Mouse (Mus musculus): Measurements from ENCODE around the gene Neu1. TPM values are rescaled to one million over a fixed set of nuclear protein-coding genes. Genes with fewer than 3 reads are reported as not detected.
"Not testable (repeated sequence)": the region's sequence is repeated elsewhere in the genome, so short reads cannot be mapped to it uniquely, and the experiment has no call there.

Neu1 gene
- polyA plus RNA-seq, 1 experiment from 2014 or later: 17.1 TPM

- H3K9me3 ChIP-seq (replicated peaks); ATAC-seq (ENCODE audit: insufficient read depth); H3K27me3 ChIP-seq; H3K4me3 ChIP-seq (replicated peaks); H3K4me2 ChIP-seq: not testable (repeated sequence)
- peak overlapping the region; percentile 0; the same call in 1 of the 2 replicates for H3K9ac ChIP-seq
- peaks cover 36% of the 10 kb centered on the region for H3K4me1 ChIP-seq (replicated peaks)
- peaks cover 17% of the 10 kb centered on the region for H3K36me3 ChIP-seq (replicated peaks)
- H3K27ac ChIP-seq (replicated peaks): peak overlapping the region; percentile 81; the same call in 1 of the 2 replicates
- WGBS (ENCODE audit: insufficient replicate concordance): 34% methylated on average over 9 of the region's 9 CpGs
Observed at GRCm38 (mm10) chr17:34948721-34949552, 17.9 kb downstream of the Neu1 start.

- H3K27ac ChIP-seq (replicated peaks): peak overlapping the region; percentile 81; the same call in 1 of the 2 replicates
- 15% methylated on average over 4 of the region's 4 CpGs for WGBS (ENCODE audit: insufficient replicate concordance)
- H3K4me2 ChIP-seq: peak overlapping the region; percentile 5; the same call in 1 of the 2 replicates
- H3K36me3 ChIP-seq (replicated peaks): peaks cover 17% of the 10 kb centered on the region
- ATAC-seq (ENCODE audit: insufficient read depth): peak; percentile 7; the same call in 1 of the 2 replicates
- no peaks in the 10 kb centered on the region for H3K27me3 ChIP-seq
- H3K9me3 ChIP-seq (replicated peaks): no peaks in the 10 kb centered on the region
- H3K4me1 ChIP-seq (replicated peaks): peaks cover 36% of the 10 kb centered on the region
- H3K9ac ChIP-seq: no peak overlapping the region
- H3K4me3 ChIP-seq (replicated peaks): no peak overlapping the region
Observed at GRCm38 (mm10) chr17:34949553-34949969, 18.5 kb downstream of the Neu1 start.

DNA sequence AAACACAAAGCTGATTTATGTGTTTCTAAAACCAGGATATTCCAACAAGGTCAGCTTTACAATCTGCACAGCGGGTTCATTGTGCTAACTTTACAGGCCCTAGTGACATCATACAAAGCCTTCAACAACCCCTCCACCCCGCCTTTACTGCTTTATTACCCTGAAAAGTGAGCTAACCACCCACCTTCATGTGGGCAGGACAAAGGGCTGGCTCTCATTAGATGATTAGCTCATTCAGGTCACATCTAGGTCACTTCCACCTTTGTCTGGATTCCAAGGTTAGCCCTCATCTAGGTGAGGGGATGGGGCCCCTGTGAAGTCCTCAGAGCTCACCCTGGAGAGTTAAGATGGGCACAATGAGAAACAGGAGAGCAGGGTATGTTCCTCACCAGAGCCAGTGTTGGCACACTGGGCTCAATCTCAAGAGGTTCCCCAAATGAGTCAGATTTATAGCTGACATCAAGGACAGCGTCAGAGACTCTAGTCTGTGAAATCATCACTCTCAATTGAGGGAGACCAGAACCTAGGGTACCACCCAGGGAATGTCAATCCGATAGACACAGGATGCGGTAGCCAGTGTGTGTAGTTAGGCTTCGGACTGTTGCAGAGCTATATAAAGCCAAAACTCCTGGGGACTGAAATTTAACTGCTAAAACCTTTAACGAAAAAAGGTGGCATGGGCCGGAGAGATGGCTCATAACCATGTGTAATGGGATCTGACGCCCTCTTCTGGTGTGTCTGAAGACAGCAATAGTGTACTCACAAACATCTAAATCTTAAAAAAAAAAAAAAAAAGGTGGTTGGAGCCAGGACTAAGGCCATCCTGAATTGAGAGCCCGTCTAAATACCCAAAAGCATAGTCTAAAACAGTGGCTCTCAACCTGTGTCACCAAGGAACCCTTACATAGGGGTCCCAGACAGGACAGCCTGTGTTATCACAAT is 19.7 kb downstream of the Neu1 start:
- Histone ChIP-seq H3K9ac (peak overlapping the region; percentile 78), H3K4me2 (peak overlapping the region; percentile 86), H3K27me3 (peaks cover 9% of the 10 kb centered on the region), H3K27ac (replicated peaks) (peak overlapping the region; percentile 81), H3K4me3 (replicated peaks) (peak overlapping the region; percentile 73), H3K4me1 (replicated peaks) (peaks cover 36% of the 10 kb centered on the region), H3K36me3 (replicated peaks) (peaks cover 17% of the 10 kb centered on the region), H3K9me3 (replicated peaks) (no peaks in the 10 kb centered on the region)
- WGBS (ENCODE audit: insufficient replicate concordance): 13% methylated on average over 10 of the region's 10 CpGs
- ATAC-seq (ENCODE audit: insufficient read depth): no peak

DNA sequence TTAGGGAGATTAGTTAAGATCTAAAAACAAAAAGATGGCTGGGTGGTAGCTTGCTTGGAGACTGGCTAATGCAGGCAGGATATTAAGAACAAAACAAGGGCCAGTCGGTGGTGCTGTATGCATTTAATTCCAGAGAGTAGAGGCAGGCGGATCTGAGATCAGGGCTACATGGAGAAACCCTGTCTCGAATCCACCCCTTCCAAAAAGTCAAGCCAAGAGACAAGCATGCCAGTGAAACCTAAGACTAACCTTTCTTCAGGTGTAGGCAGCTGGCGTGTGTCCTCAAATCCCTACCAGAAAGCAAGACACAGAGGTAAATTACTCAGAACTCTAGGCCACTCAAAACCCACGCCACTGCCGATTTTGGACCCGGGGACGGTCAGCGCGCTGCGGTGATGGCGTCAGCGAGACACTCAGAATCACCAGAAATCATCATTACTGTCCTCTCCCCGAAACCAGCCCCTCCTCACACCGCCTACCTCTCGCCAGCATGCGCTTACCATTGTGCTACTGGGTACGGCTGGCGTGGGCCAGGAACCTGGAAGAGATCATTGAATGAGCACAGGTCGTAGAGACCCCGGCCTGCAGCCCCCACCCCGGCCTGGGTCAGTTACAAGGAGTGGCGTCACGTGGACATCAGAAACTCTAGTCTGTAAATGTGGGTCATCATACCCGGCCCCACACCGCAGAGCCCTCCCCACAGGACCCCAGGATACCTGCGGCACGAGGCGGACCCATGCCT is 20.8 kb downstream of the Neu1 start:
- peaks cover 17% of the 10 kb centered on the region for H3K36me3 ChIP-seq (replicated peaks)
- peak overlapping the region; percentile 86 for H3K4me2 ChIP-seq
- under 1% methylated on average over 29 of the region's 29 CpGs for WGBS (ENCODE audit: insufficient replicate concordance)
- peak overlapping the region; percentile 78 for H3K9ac ChIP-seq
- peaks cover 17% of the 10 kb centered on the region for H3K27me3 ChIP-seq
- no peaks in the 10 kb centered on the region for H3K9me3 ChIP-seq (replicated peaks)
- peak overlapping the region; percentile 81 for H3K27ac ChIP-seq (replicated peaks)
- H3K4me1 ChIP-seq (replicated peaks): peaks cover 36% of the 10 kb centered on the region
- peak; percentile 16 for ATAC-seq (ENCODE audit: insufficient read depth)
- H3K4me3 ChIP-seq (replicated peaks): peak overlapping the region; percentile 73

GRCm38 (mm10) chr17:34952378-34953040 is 21.5 kb downstream of the Neu1 start:
- Histone ChIP-seq H3K27ac (replicated peaks) (peak overlapping the region; percentile 81), H3K4me1 (replicated peaks) (peaks cover 36% of the 10 kb centered on the region), H3K4me2 (peak overlapping the region; percentile 86), H3K9ac (peak overlapping the region; percentile 78), H3K9me3 (replicated peaks) (no peaks in the 10 kb centered on the region), H3K27me3 (peaks cover 24% of the 10 kb centered on the region), H3K4me3 (replicated peaks) (peak overlapping the region; percentile 73), H3K36me3 (replicated peaks) (peaks cover 17% of the 10 kb centered on the region)
- under 1% methylated on average over 23 of the region's 23 CpGs for WGBS (ENCODE audit: insufficient replicate concordance)
- ATAC-seq (ENCODE audit: insufficient read depth): peak; percentile 73

DNA sequence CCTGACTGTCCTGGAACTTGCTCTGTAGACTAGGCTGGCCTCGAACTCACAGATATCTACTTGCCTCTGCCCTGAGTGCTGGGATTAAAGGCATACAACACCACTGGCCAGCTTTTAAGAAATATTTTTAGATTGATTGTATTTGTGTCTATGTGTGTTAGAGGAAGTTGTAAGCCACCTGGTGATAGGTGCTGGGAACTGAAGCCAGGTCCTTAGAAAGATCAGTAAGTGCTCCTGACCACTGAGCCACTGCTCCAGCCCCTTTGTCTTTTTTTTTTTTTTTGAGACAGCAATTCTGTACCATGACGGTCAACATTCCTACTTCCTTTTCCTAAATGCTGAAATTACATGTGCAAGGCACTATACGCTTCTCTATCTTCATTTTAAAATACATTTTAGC is 22.2 kb downstream of the Neu1 start:
- Histone ChIP-seq H3K27me3 (peaks cover 28% of the 10 kb centered on the region), H3K4me1 (replicated peaks) (peaks cover 36% of the 10 kb centered on the region), H3K36me3 (replicated peaks) (peaks cover 17% of the 10 kb centered on the region), H3K27ac (replicated peaks) (no peak overlapping the region), H3K4me3 (replicated peaks) (peak overlapping the region; percentile 73; the same call in 1 of the 2 replicates), H3K9me3 (replicated peaks) (no peaks in the 10 kb centered on the region), H3K4me2 (peak overlapping the region; percentile 86; the same call in 1 of the 2 replicates), H3K9ac (no peak overlapping the region)
- no peak for ATAC-seq (ENCODE audit: insufficient read depth)
- WGBS (ENCODE audit: insufficient replicate concordance): 63% methylated on average over 3 of the region's 3 CpGs

DNA sequence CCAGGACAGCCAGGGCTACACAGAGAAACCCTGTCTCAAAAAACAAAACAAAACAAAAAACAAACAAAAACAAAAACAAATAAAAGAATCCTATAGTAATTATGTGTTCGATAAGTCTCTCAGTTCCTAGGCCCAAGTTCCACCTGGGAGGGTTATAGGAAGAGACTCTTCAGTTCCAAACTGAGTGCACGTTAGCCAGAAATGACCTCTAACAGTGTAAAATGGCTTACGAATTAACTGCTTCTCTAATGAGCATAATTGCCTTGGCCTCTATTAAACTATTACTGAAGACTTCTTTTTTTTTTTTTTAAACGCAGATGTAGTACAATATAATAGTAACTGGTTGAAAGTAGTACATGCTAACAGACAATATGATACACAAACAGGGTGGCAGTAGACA is 22.9 kb downstream of the Neu1 start:
- H3K27me3 ChIP-seq: peaks cover 32% of the 10 kb centered on the region
- WGBS (ENCODE audit: insufficient replicate concordance): 72% methylated on average over 4 of the region's 4 CpGs
- H3K4me1 ChIP-seq (replicated peaks): peaks cover 32% of the 10 kb centered on the region
- peaks cover 17% of the 10 kb centered on the region for H3K36me3 ChIP-seq (replicated peaks)
- no peak overlapping the region for H3K9ac ChIP-seq
- H3K4me3 ChIP-seq (replicated peaks): no peak overlapping the region
- no peak for ATAC-seq (ENCODE audit: insufficient read depth)
- H3K9me3 ChIP-seq (replicated peaks): no peaks in the 10 kb centered on the region
- no peak overlapping the region for H3K4me2 ChIP-seq
- no peak overlapping the region for H3K27ac ChIP-seq (replicated peaks)

DNA sequence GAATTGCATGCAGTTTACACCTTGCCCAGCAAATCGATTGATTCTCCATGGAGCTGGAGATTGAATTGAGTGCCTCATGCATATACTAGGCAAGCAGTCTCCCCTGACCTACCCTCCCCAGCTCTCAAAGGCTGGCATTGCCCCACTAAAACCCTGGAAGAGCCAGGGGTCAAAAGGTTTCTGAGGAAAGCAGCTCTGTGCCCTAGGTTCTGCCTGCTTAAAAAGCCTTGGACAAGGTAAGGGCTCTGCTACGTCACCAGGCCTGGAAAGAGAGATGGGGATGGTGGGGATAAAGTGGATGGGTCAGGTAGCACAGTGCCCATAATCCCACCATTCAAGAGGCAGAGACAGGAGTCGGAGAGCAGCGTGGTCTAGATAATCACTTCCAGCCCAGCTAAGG is 23.8 kb downstream of the Neu1 start:
- Histone ChIP-seq H3K27ac (replicated peaks) (no peak overlapping the region), H3K9me3 (replicated peaks) (no peaks in the 10 kb centered on the region), H3K4me2 (no peak overlapping the region), H3K4me1 (replicated peaks) (peaks cover 34% of the 10 kb centered on the region), H3K4me3 (replicated peaks) (no peak overlapping the region), H3K9ac (no peak overlapping the region), H3K27me3 (peaks cover 40% of the 10 kb centered on the region), H3K36me3 (replicated peaks) (peaks cover 12% of the 10 kb centered on the region)
- 72% methylated on average over 4 of the region's 4 CpGs for WGBS (ENCODE audit: insufficient replicate concordance)
- no peak for ATAC-seq (ENCODE audit: insufficient read depth)

- no peak overlapping the region for H3K9ac ChIP-seq
- H3K27me3 ChIP-seq: peaks cover 50% of the 10 kb centered on the region
- no peak for ATAC-seq (ENCODE audit: insufficient read depth)
- no peak overlapping the region for H3K4me3 ChIP-seq (replicated peaks)
- no peak overlapping the region for H3K4me2 ChIP-seq
- no peak overlapping the region for H3K27ac ChIP-seq (replicated peaks)
- peaks cover 32% of the 10 kb centered on the region for H3K4me1 ChIP-seq (replicated peaks)
- H3K36me3 ChIP-seq (replicated peaks): peaks cover 1% of the 10 kb centered on the region
- H3K9me3 ChIP-seq (replicated peaks): no peaks in the 10 kb centered on the region
- WGBS (ENCODE audit: insufficient replicate concordance): 54% methylated on average over 3 of the region's 3 CpGs
Observed at GRCm38 (mm10) chr17:34955884-34956283, 24.8 kb downstream of the Neu1 start.

GRCm38 (mm10) chr17:34956340-34956739 is 25.3 kb downstream of the Neu1 start:
- H3K9ac ChIP-seq: no peak overlapping the region
- no peaks in the 10 kb centered on the region for H3K36me3 ChIP-seq (replicated peaks)
- ATAC-seq (ENCODE audit: insufficient read depth): no peak
- peaks cover 27% of the 10 kb centered on the region for H3K4me1 ChIP-seq (replicated peaks)
- no peak overlapping the region for H3K27ac ChIP-seq (replicated peaks)
- no peak overlapping the region for H3K4me2 ChIP-seq
- H3K9me3 ChIP-seq (replicated peaks): no peaks in the 10 kb centered on the region
- WGBS (ENCODE audit: insufficient replicate concordance): 9% methylated on average over 1 of the region's 1 CpGs
- H3K27me3 ChIP-seq: peaks cover 53% of the 10 kb centered on the region
- H3K4me3 ChIP-seq (replicated peaks): no peak overlapping the region

Measured in liver, embryonic 15.5 days (tissue).